Mouse (Mus musculus) spleen, adult 2 months (tissue): ENCODE results near the gene Sema6d.

Experiments used
- CTCF ChIP-seq: fragments of 200-500 bp; IDR thresholded peaks from 2 replicates; pipeline ENCODE4 v1.5.1; 2011; ENCODE audit warnings: mild to moderate bottlenecking, inconsistent platforms; ENCODE audit not compliant: insufficient read depth, insufficient read length, insufficient replicate concordance; ENCODE audit errors: extremely low read depth
- POLR2A ChIP-seq: fragments of 200-500 bp; IDR thresholded peaks from 2 replicates; pipeline ENCODE4 v1.6.1; 2011; ENCODE audit warnings: low read depth, low read length, inconsistent platforms

- no peak for TF ChIP-seq CTCF
- no peak for TF ChIP-seq POLR2A
These were observed 368.3 kb downstream of the Sema6d start for GRCm38 (mm10) chr2:124458028-124458427.
